Mouse (Mus musculus) neural tube, embryonic 12.5 days (tissue): ENCODE measurements around the gene Gnat1. TPM values are rescaled to one million over a fixed set of nuclear protein-coding genes. Genes with fewer than 3 reads are reported as not detected.
"Not testable (repeated sequence)": the region's sequence is repeated elsewhere in the genome, so short reads cannot be mapped to it uniquely, and the experiment has no call there.

Experiments
- ATAC-seq: fragments of 200-750 bp; cut with Nextera tagmentation; 2 replicates; pipeline ENCODE4 v1.8.0; 2017; ENCODE audit warnings: low read depth, mild to moderate bottlenecking, moderate TSS enrichment, moderate library complexity; ENCODE audit not compliant: low FRiP score
- H3K27ac ChIP-seq: fragments of 300-500 bp; sonication (generic); 2 replicates; pipeline ENCODE4 v1.5.1; 2016
- H3K27me3 ChIP-seq: fragments of 300-500 bp; sonication (generic); replicated peaks from 2 replicates; pipeline ENCODE4 v1.6.1; 2016; ENCODE audit warnings: mild to moderate bottlenecking
- H3K36me3 ChIP-seq: fragments of 300-500 bp; sonication (generic); 2 replicates; pipeline ENCODE4 v1.6.1; 2016; ENCODE audit warnings: mild to moderate bottlenecking
- H3K4me1 ChIP-seq: fragments of 300-500 bp; sonication (generic); 2 replicates; pipeline ENCODE4 v1.6.1; 2016
- H3K4me2 ChIP-seq: fragments of 300-500 bp; sonication (generic); replicated peaks from 2 replicates; pipeline ENCODE4 v1.6.1; 2016; ENCODE audit warnings: mild to moderate bottlenecking
- H3K4me3 ChIP-seq: fragments of 300-500 bp; sonication (generic); 2 replicates; pipeline ENCODE4 v1.5.1; 2016
- H3K9ac ChIP-seq: fragments of 300-500 bp; sonication (generic); 2 replicates; pipeline ENCODE4 v1.6.1; 2016; ENCODE audit warnings: mild to moderate bottlenecking
- H3K9me3 ChIP-seq: fragments of 300-500 bp; sonication (generic); 2 replicates; pipeline ENCODE4 v1.6.1; 2016; ENCODE audit warnings: mild to moderate bottlenecking
- WGBS: fragments of 180-500 bp; shearing (Covaris S2); methylation state at CpG from one replicate; pipeline ENCODE4 v1.1.7; 2016; 5-methylcytosine and 5-hydroxymethylcytosine counted together
- polyA plus RNA-seq: library from polyadenylated mRNA; unstranded; fragments of >200 nt; fragmentation: Nextera tagmentation; extraction: Ambion mirVana; gene quantifications from 2 replicates; pipeline ENCODE4 v1.2.1, GENCODE M21; 2016

Gene Gnat1
- polyA plus RNA-seq, 1 experiment from 2014 or later: 2.3 TPM

DNA sequence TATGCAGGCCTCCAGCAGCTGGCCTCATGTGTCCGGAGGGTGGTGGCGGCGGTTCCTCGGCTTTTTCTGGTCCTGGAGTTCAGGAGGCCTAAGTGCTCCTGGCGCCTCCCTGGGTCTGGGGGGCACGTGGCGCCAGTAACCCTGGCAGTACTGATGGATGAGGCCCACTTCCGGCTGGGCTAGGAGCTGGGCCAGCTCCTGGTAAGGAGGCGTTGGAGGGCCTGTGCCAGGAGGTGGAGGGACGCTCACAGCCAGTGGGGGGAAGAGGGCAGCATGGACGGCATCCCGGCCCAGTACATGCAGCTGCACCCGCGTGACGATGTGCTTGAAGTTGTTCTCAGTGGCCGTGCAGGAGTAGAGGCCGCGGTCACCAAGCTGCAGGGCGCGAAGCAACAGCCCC, 2.9 kb upstream of the Gnat1 start:
- Histone ChIP-seq H3K36me3 (peaks cover 27% of the 10 kb centered on the region), H3K27ac (no peak overlapping the region), H3K9ac (no peak overlapping the region), H3K4me1 (no peaks in the 10 kb centered on the region), H3K4me2 (no peak overlapping the region), H3K27me3 (peaks cover 2% of the 10 kb centered on the region; the same call in 1 of the 2 replicates), H3K9me3 (no peaks in the 10 kb centered on the region), H3K4me3 (no peak overlapping the region)
- 92% methylated on average over 20 of the region's 20 CpGs for WGBS
- ATAC-seq: no peak

DNA sequence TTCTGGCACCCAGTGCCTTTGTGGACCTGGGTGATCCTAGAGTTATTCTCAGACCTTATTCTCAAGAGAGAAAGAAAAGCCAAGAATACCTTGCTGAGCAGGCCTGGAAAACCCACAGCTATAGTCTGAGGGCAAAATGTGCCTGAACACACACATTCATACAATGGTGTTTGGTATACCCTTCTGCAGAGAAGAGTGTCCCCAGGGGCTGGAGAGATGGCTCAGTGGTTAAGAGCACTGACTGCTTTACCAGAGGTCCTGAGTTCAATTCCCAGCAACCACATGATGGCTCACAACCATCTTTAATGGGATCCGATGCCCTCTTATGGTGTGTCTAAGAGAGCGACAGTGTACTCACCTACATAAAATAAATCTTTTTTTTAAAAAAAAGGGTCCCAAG, 651 bp downstream of the Gnat1 start:
- Histone ChIP-seq H3K27ac (no peak overlapping the region), H3K9ac (no peak overlapping the region), H3K4me2 (no peak overlapping the region), H3K9me3 (no peaks in the 10 kb centered on the region), H3K4me1 (peaks cover 16% of the 10 kb centered on the region), H3K36me3 (peaks cover 13% of the 10 kb centered on the region), H3K27me3 (peaks cover 31% of the 10 kb centered on the region), H3K4me3 (no peak overlapping the region)
- WGBS: 93% methylated on average over 2 of the region's 2 CpGs
- no peak for ATAC-seq

DNA sequence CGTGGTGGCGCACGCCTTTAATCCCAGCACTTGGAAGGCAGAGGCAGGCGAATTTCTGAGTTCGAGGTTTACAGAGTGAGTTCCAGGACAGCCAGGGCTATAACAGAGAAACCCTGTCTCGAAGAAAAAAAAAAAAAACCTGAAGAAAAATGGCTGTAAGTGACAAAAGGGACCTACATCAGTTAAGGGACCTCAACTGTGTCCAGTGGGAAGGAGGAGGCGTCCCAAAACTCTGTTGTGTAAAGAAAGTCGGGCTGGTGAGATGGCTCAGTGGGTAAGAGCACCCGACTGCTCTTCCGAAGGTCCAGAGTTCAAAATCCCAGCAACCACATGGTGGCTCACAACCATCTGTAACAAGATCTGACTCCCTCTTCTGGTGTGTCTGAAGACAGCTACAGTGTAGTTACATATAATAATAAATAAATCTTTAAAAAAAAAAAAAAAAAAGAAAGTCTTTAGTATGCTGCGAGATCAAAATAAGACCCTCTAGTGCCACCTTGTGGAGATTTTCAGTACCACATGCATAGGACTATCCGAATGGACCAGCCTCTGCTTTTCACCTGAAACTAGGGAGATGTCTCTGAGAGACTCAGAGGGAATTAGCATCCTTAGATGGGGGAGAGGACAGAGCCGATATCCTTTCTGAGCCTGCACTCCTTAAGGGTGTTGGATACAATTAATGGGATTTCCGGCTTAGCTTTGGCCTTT, 1.5 kb downstream of the Gnat1 start:
- Histone ChIP-seq H3K4me1 (peaks cover 16% of the 10 kb centered on the region), H3K27me3 (peaks cover 31% of the 10 kb centered on the region), H3K4me2 (0 out of 2 replicates have a peak overlapping the region, but pooled peaks have one; percentile 5)
- WGBS: 40% methylated on average over 14 of the region's 14 CpGs
- not testable (repeated sequence) for H3K27ac ChIP-seq, ATAC-seq, H3K36me3 ChIP-seq, H3K9me3 ChIP-seq, H3K9ac ChIP-seq, H3K4me3 ChIP-seq

DNA sequence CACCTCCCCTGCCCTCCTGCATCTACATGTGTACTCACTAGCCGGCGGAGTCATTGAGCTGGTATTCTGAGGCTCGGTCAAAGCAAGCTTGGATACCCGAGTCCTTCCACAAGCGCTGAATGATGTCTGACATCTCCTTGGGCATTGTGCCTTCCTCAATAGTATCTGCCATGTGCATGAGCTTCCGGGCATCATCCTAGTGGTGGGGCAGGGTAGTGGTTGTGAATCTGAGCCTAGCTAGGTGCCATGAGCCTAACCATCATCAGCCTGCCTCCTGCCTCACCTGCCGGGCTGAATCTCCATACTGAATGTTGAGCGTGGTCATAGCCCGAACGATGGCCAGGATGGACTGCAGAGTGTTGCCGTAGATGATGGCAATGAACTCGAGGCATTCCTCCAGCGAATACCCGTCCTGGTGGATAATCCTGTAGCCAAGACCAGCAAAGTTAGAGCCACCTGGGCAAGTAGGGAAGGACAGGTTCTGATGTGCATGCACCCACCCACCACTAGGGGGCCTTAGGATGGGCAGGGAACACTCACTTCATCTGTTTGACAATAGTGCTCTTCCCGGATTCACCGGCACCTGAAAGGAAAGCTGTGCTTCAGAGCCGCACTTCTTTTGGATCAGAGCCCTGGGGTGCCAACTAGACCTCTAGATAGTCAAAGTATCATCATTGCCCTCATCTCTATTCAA, 2.3 kb downstream of the Gnat1 start:
- peaks cover 16% of the 10 kb centered on the region for H3K4me1 ChIP-seq
- no peak overlapping the region for H3K27ac ChIP-seq
- H3K4me2 ChIP-seq: peak overlapping the region; percentile 67
- peaks cover 31% of the 10 kb centered on the region for H3K27me3 ChIP-seq
- no peaks in the 10 kb centered on the region for H3K9me3 ChIP-seq
- ATAC-seq: peak; percentile 19; the same call in 1 of the 2 replicates
- no peak overlapping the region for H3K4me3 ChIP-seq
- WGBS: 19% methylated on average over 17 of the region's 17 CpGs
- no peak overlapping the region for H3K9ac ChIP-seq
- no peaks in the 10 kb centered on the region; the same call in 1 of the 2 replicates for H3K36me3 ChIP-seq

DNA sequence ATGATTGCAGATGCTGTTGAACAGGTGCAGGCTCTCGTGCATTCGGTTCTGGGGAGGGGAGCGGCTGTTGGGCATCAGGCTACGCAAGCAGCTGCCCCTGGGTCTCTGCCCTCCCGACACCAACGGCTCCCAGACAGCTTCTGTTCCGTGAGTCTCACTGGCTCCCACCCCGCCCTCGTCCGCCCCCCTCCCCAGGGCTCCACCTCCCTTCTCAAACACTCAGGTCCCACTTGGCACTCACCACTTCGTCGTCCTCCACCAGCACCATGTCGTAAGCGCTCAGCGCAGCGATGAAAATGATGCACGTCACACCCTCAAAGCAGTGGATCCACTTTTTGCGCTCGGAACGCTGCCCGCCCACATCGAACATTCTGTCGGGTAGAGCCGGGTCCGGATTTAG, 3.2 kb downstream of the Gnat1 start:
- Histone ChIP-seq H3K4me3 (peak overlapping the region; percentile 24), H3K9me3 (no peaks in the 10 kb centered on the region), H3K4me2 (peak overlapping the region; percentile 67), H3K36me3 (no peaks in the 10 kb centered on the region), H3K9ac (peak overlapping the region; percentile 33; the same call in 1 of the 2 replicates), H3K27me3 (peaks cover 31% of the 10 kb centered on the region), H3K4me1 (peaks cover 16% of the 10 kb centered on the region), H3K27ac (no peak overlapping the region)
- 2% methylated on average over 25 of the region's 25 CpGs for WGBS
- ATAC-seq: peak; percentile 48; the same call in 1 of the 2 replicates

DNA sequence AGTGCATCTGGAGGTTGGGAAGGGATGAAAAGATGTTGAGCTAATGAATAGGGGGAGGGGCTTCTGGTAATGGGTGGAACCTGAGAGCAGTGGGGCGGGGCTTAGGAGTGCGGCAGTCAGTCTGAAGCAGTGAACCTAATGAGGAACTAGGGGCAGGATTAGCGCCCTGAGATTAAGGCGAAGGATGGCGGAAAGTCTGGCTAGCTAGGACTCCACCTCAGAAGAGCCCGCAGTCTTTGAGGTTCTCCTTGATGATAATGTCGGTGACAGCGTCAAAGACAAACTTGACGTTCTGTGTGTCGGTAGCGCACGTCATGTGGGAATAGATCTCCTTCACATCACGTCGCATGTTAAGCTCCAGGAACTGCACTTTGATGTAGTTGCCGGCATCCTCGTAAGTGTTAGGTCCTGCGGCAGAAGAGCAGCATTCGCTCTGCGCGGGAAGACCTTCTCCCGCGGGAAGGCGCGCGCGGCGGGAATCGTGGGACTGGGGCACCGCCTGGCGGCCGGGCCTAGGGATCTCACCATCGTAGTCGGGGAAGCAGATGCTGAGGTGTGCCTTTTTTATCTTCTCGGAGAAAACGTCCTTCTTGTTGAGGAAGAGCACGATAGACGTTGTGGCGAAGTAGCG, 3.7 kb downstream of the Gnat1 start:
- Histone ChIP-seq H3K4me1 (peaks cover 16% of the 10 kb centered on the region), H3K9me3 (no peaks in the 10 kb centered on the region), H3K27ac (no peak overlapping the region), H3K4me2 (peak overlapping the region; percentile 67), H3K36me3 (no peaks in the 10 kb centered on the region), H3K27me3 (peaks cover 31% of the 10 kb centered on the region), H3K9ac (peak overlapping the region; percentile 33; the same call in 1 of the 2 replicates), H3K4me3 (peak overlapping the region; percentile 24)
- ATAC-seq: peak; percentile 61
- WGBS: under 1% methylated on average over 39 of the region's 39 CpGs

DNA sequence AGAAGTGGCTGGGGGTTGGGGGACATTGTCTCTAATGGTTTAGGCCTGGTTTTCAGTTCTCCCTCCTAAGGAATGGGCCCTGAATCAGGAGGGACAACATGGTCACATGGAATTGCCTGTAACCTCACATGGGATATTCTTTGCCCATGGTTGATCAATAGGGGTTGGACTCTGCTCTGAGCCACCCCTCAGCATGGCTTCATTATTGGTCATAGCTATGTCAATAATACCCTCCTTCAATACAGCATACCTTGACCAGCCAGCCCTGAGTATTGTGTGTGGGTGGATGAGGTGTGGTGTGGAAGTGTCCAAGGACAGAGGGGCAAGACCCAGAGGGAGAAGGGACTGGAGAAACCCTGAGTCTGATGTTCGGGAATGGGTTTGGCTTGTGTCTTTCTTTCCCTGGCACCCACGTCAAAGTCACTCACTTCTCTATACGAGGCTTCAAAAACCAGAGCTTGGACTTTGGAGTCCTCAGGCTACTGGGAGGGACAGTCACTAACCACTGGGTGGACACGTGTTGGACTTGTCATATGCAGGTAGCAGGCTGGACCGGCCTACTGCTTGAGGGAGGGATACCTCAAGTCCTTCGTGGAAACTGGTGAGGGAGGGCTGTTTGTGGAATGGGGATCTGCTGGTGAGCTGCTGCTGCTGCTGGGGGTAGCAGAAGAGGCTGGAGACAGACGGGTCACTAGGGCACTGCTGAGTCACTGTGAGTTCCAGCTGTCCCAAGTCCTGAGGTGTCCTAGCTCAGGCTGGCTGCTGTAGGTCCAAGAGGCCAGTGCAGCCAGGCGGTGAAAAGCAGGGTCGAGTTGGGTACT, 4.7 kb downstream of the Gnat1 start:
- no peak overlapping the region for H3K9ac ChIP-seq
- peaks cover 16% of the 10 kb centered on the region for H3K4me1 ChIP-seq
- no peak for ATAC-seq
- no peak overlapping the region for H3K27ac ChIP-seq
- no peak overlapping the region for H3K4me2 ChIP-seq
- WGBS: 62% methylated on average over 9 of the region's 9 CpGs
- H3K4me3 ChIP-seq: no peak overlapping the region
- H3K9me3 ChIP-seq: no peaks in the 10 kb centered on the region
- H3K27me3 ChIP-seq: peaks cover 31% of the 10 kb centered on the region
- H3K36me3 ChIP-seq: no peaks in the 10 kb centered on the region

DNA sequence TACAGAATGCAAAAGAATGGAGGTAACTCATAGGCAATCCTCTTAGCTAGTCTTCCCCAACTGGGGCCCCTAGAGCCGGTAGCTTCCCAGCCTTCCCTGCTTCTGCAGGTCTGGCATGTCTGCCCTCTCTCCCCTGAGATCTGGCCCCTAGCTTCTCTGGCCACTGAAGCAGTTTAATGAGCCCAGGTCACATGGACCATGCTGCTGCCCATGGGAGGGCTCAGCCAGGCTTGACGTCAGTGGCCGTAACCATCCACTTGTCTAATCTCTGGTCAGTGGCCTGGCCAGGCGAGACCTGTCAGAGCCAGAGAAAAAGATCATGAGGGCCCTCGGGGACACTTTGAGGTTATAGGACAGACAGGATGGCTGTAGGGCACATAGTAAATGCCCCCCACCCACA, 9.3 kb downstream of the Gnat1 start:
- no peaks in the 10 kb centered on the region for H3K36me3 ChIP-seq
- H3K4me1 ChIP-seq: peaks cover 18% of the 10 kb centered on the region
- 47% methylated on average over 5 of the region's 5 CpGs for WGBS
- no peak for ATAC-seq
- H3K27me3 ChIP-seq: peaks cover 32% of the 10 kb centered on the region
- H3K4me2 ChIP-seq: no peak overlapping the region
- H3K9ac ChIP-seq: 0 out of 2 replicates have a peak overlapping the region, but pooled peaks have one; percentile 8
- no peak overlapping the region for H3K4me3 ChIP-seq
- H3K9me3 ChIP-seq: no peaks in the 10 kb centered on the region
- H3K27ac ChIP-seq: no peak overlapping the region

DNA sequence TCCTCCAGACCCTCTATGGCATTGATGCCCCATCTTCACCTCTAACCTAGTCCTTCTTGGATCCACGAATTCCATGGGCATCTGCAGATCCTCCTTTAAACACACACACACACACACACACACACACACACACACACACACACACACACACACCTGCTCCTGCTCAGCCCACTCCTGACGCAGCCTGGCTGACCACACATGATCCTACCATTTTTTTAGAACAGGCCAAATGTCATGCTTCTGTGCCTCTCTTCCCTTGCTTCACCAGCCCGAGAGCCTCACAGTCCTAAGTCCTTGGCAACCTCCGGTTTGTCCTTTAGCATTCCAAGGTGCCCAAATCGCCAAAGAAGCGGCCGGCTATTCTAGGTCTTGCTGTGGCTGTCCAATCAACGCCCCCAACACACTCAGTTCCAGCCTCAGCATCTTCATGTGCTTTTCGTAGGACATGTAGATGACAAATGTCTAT, 10.0 kb downstream of the Gnat1 start, which contains the start of gene Slc38a3:
Slc38a3 (minus strand) TSS at position 51 of the 466 bp plus-strand sequence.
- 0 out of 2 replicates have a peak within 1 kb of the TSS, but pooled peaks have one; percentile 8 for H3K9ac ChIP-seq
- no peak for ATAC-seq
- no peak within 1 kb of the TSS for H3K4me3 ChIP-seq
- 88% methylated on average over 9 of the region's 9 CpGs for WGBS
- H3K27me3 ChIP-seq: peaks cover 29% of the 10 kb centered on the region
- H3K9me3 ChIP-seq: no peaks in the 10 kb centered on the region
- no peaks in the 10 kb centered on the region for H3K36me3 ChIP-seq
- peaks cover 17% of the 10 kb centered on the region for H3K4me1 ChIP-seq
- no peak within 1 kb of the TSS for H3K4me2 ChIP-seq
- H3K27ac ChIP-seq: no peak within 1 kb of the TSS

DNA sequence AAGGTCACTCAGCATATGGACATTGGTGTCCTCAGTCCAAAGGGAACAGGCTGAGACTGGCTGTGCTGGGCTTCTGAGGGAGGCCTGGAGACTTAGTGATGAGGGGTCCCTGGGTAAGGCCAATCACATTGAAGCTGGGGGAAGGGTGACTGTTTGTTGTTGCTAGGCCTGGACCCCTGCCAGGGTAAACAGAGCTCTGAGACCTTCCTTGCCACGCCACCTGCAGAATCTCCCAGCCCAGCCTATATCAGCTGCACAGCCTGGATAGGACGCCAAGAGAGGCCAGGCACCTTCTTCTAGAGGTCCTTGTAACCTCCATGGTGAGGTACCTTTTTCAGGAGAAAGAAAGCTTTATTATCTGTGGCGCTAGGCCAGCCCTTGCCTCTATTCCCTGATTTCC, 10.6 kb downstream of the Gnat1 start:
- no peak overlapping the region for H3K4me2 ChIP-seq
- no peak overlapping the region for H3K4me3 ChIP-seq
- WGBS: 70% methylated on average over 3 of the region's 3 CpGs
- peaks cover 27% of the 10 kb centered on the region for H3K27me3 ChIP-seq
- H3K4me1 ChIP-seq: peaks cover 19% of the 10 kb centered on the region
- ATAC-seq: no peak
- no peak overlapping the region for H3K27ac ChIP-seq
- H3K9me3 ChIP-seq: no peaks in the 10 kb centered on the region
- no peaks in the 10 kb centered on the region for H3K36me3 ChIP-seq
- no peak overlapping the region for H3K9ac ChIP-seq

DNA sequence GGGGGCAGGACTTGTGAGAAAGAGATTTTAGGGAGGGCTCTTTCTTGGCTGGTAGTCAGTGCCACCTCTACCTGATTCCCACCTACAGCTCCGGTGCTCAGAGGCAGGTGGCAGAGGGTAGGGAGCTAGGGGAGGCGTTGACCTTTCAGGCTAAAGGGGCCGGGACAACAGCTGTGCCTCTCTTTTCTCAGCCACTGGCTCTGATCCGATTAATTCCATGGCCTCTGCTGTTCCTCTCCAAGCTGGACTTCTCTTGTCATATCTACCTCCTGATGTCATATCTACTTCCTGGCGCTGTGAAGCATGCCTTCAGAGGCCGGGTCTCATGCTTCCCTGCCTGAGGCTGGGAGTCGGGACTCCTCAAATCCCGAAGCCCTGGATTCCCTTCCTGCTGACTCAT, 11.5 kb downstream of the Gnat1 start:
- 0 out of 2 replicates have a peak overlapping the region, but pooled peaks have one; percentile 87 for H3K4me2 ChIP-seq
- no peak overlapping the region for H3K4me3 ChIP-seq
- 43% methylated on average over 8 of the region's 8 CpGs for WGBS
- H3K27ac ChIP-seq: no peak overlapping the region
- peaks cover 27% of the 10 kb centered on the region for H3K27me3 ChIP-seq
- H3K4me1 ChIP-seq: peaks cover 28% of the 10 kb centered on the region
- ATAC-seq: no peak
- H3K9me3 ChIP-seq: no peaks in the 10 kb centered on the region
- H3K36me3 ChIP-seq: no peaks in the 10 kb centered on the region
- no peak overlapping the region for H3K9ac ChIP-seq
